Comparison of ENCODE assay signal across 26 mouse cellular contexts in the genomic region with DNA sequence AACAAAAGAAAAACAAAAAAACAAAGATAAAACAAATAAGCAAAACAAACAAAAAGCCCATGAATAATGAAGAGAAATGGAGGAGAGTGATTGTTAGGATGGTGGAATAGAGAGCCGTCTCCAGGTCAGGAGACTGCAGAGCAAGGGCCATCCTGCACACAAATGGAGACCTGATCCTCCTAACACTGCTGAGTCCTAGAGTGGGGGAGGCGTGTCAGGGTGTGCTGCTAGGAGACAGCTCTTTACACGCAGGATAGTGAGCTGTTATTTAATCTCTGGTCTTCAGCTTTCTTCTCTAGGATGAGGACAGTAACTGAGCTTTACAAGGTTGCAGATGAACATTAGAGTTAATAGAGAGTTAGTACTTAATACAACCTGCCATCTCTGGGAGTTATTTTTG. TPM values are rescaled to one million over a fixed set of nuclear protein-coding genes. Genes with fewer than 3 reads are reported as not detected.
A peak's percentile ranks its signal among the peaks of the same experiment; 100 is the strongest.
DNase-seq lines count a peak whose midpoint lies in the region; ATAC-seq lines count a peak whose summit lies in the region.
"Had no signal": no experiment of that assay in that cellular context is flagged by ENCODE, and none has a peak within 500 bp of the region (broad histone marks: within the 10 kb centered on the region; RNA-seq: fewer than 3 reads in every experiment).

No protein-coding gene starts in this region.

- H3K27ac ChIP-seq in kidney, embryonic 16.5 days (ENCODE audit: low read length), result no peak overlapping the region
- H3K27ac ChIP-seq in hindbrain, embryonic 10.5 days, result no peak overlapping the region
- H3K27ac ChIP-seq: embryonic facial prominence, embryonic 10.5 days; forebrain, embryonic 10.5 days; heart, embryonic 15.5 days; hindbrain, embryonic 15.5 days had no signal

- H3K4me3 ChIP-seq in kidney, embryonic 16.5 days (ENCODE audit: low read length), result no peak overlapping the region
- no peak overlapping the region for H3K4me3 ChIP-seq in hindbrain, embryonic 10.5 days
- H3K4me3 ChIP-seq: embryonic facial prominence, embryonic 10.5 days; erythroblast, embryonic 14.5 days; forebrain, embryonic 10.5 days; heart, embryonic 15.5 days; hindbrain, embryonic 15.5 days had no signal

- no peaks in the 10 kb centered on the region for H3K27me3 ChIP-seq in kidney, embryonic 16.5 days (ENCODE audit: insufficient read depth, low read length)
- H3K27me3 ChIP-seq in hindbrain, embryonic 10.5 days (ENCODE audit: insufficient read depth, poor library complexity, severe bottlenecking), result no peaks in the 10 kb centered on the region
- H3K27me3 ChIP-seq: heart, embryonic 15.5 days; hindbrain, embryonic 15.5 days had no signal

- WGBS in kidney, embryonic 16.5 days, result 45% methylated on average over 3 of the region's 3 CpGs
- 79% methylated on average over 3 of the region's 3 CpGs for WGBS in hindbrain, embryonic 10.5 days

- ATAC-seq in kidney, embryonic 16.5 days (ENCODE audit: low FRiP score, low TSS enrichment), result 0 out of 2 replicates have a peak, but pooled peaks have one; percentile 74
- ATAC-seq in megakaryocyte-erythroid progenitor cell, adult 5-6 weeks (replicated peaks; ENCODE audit: low FRiP score, low TSS enrichment, poor library complexity, severe bottlenecking), result peak; percentile 73
- ATAC-seq: activated CD4-positive, CD25-positive, alpha-beta regulatory T cell, adult 4 months; forebrain, embryonic 14.5 days; intestine, embryonic 16.5 days had no signal

- intact Hi-C loops in heart, postnatal 25 days (cut with DNase I), result no loop called here

- no peaks in the 10 kb centered on the region for H3K9me3 ChIP-seq in kidney, embryonic 16.5 days (ENCODE audit: low read length)
- no peaks in the 10 kb centered on the region for H3K9me3 ChIP-seq in hindbrain, embryonic 10.5 days
- H3K9me3 ChIP-seq: embryonic facial prominence, embryonic 10.5 days; forebrain, embryonic 10.5 days; heart, embryonic 15.5 days; hindbrain, embryonic 15.5 days had no signal

- H3K36me3 ChIP-seq in kidney, embryonic 16.5 days (ENCODE audit: insufficient read depth, low read length), result peaks cover 21% of the 10 kb centered on the region; the same call in 1 of the 2 replicates
- peaks cover 99% of the 10 kb centered on the region for H3K36me3 ChIP-seq in hindbrain, embryonic 10.5 days
- H3K36me3 ChIP-seq: hindbrain, embryonic 15.5 days had no signal

- DNase-seq in gastrocnemius, adult 18-20 months (ENCODE audit: low spot score), result peak; percentile 24
- no peak for DNase-seq in gastrocnemius, postnatal 4 days (ENCODE audit: low spot score in 2 of 2)
- peak; percentile 46 for DNase-seq in heart, adult 11 months
- no peak for DNase-seq in heart, postnatal 25 days (ENCODE audit: low spot score)
- no peak for DNase-seq in kidney, postnatal 25 days
- DNase-seq in hindbrain, embryonic 10.5 days (ENCODE audit: low spot score), result no peak
- DNase-seq: adrenal gland, postnatal 14 days; cerebellum, adult 11-12 months; cerebellum, adult 9-10 months; cerebellum, postnatal 25 days had no signal

- H3K4me2 ChIP-seq in kidney, embryonic 16.5 days (replicated peaks; ENCODE audit: low read depth, low read length), result no peak overlapping the region
- H3K4me2 ChIP-seq: heart, embryonic 11.5 days; heart, embryonic 15.5 days; hindbrain, embryonic 15.5 days had no signal

- H3K9ac ChIP-seq in kidney, embryonic 16.5 days (replicated peaks; ENCODE audit: low read length), result no peak overlapping the region
- H3K9ac ChIP-seq: heart, embryonic 15.5 days; hindbrain, embryonic 15.5 days had no signal

- no peaks in the 10 kb centered on the region for H3K4me1 ChIP-seq in kidney, embryonic 16.5 days (ENCODE audit: insufficient read depth, low read length)
- H3K4me1 ChIP-seq in hindbrain, embryonic 10.5 days (replicated peaks), result no peaks in the 10 kb centered on the region
- H3K4me1 ChIP-seq: forebrain, embryonic 10.5 days; heart, embryonic 15.5 days; hindbrain, embryonic 15.5 days had no signal

RNA-seq across cellular contexts. Expression of a gene that starts 14.9 kb away (rescaled TPM):
- total RNA-seq in gastrocnemius, adult 18-20 months (2021), result 1 to 10 TPM; 1.6 to 5.3 TPM
- total RNA-seq in gastrocnemius, postnatal 4 days (2021), result 10 to 100 TPM; 22.2 to 24.0 TPM
- 1 to 10 TPM; 1.5 to 1.6 TPM for total RNA-seq in heart, postnatal 25 days (2021)
- polyA plus RNA-seq in kidney, embryonic 16.5 days (2015; fragmentation: Nextera tagmentation; extraction: Ambion mirVana), result 83.9 and 97.6 TPM in 2 replicates
- 51.9 and 52.3 TPM in 2 replicates for total RNA-seq in megakaryocyte-erythroid progenitor cell, adult 5-6 weeks (2014; fragmentation: Nextera tagmentation)
- total RNA-seq in megakaryocyte-erythroid progenitor cell, adult 5-6 weeks (2017), result 79.0 and 103 TPM in 2 replicates
- polyA plus RNA-seq in hindbrain, embryonic 10.5 days (2016; fragmentation: Nextera tagmentation; extraction: Ambion mirVana), result 106 and 137 TPM in 2 replicates

RNA-seq across cellular contexts. Expression of a gene that starts 31.1 kb away (rescaled TPM):
- 10 to 100 TPM; 20.6 to 30.6 TPM for total RNA-seq in gastrocnemius, adult 18-20 months (2021)
- total RNA-seq in gastrocnemius, postnatal 4 days (2021), result 10 to 100 TPM; 24.5 to 29.2 TPM
- total RNA-seq in heart, postnatal 25 days (2021), result 10 to 100 TPM; 58.6 to 59.0 TPM
- 113 and 116 TPM in 2 replicates for polyA plus RNA-seq in kidney, embryonic 16.5 days (2015; fragmentation: Nextera tagmentation; extraction: Ambion mirVana)
- total RNA-seq in megakaryocyte-erythroid progenitor cell, adult 5-6 weeks (2014; fragmentation: Nextera tagmentation), result 5.7 and 6.7 TPM in 2 replicates
- 3.7 and 11.8 TPM in 2 replicates for total RNA-seq in megakaryocyte-erythroid progenitor cell, adult 5-6 weeks (2017)
- polyA plus RNA-seq in hindbrain, embryonic 10.5 days (2016; fragmentation: Nextera tagmentation; extraction: Ambion mirVana), result 110 and 128 TPM in 2 replicates

RNA-seq across cellular contexts. Expression of a gene that starts 48.5 kb away (rescaled TPM):
- 100 to 1,000 TPM; 671 to 798 TPM for total RNA-seq in gastrocnemius, adult 18-20 months (2021)
- 100 to 1,000 TPM in 1 of 2 experiments, 10 to 100 TPM in 1; 95.7 to 138 TPM for total RNA-seq in gastrocnemius, postnatal 4 days (2021)
- under 1 TPM in 1 of 2 experiments, not detected in 1; 0.13 TPM for total RNA-seq in heart, postnatal 25 days (2021)
- 0.32 and 0.42 TPM in 2 replicates for polyA plus RNA-seq in kidney, embryonic 16.5 days (2015; fragmentation: Nextera tagmentation; extraction: Ambion mirVana)
- not detected in 2 replicates for total RNA-seq in megakaryocyte-erythroid progenitor cell, adult 5-6 weeks (2014; fragmentation: Nextera tagmentation)
- total RNA-seq in megakaryocyte-erythroid progenitor cell, adult 5-6 weeks (2017), result not detected in 2 replicates
- 0.05 and 0.14 TPM in 2 replicates for polyA plus RNA-seq in hindbrain, embryonic 10.5 days (2016; fragmentation: Nextera tagmentation; extraction: Ambion mirVana)
- total RNA-seq: adrenal gland, adult 18-20 months; adrenal gland, postnatal 14 days; granulocyte monocyte progenitor cell, adult 5-6 weeks; MEL had no signal
- polyA plus RNA-seq: activated CD4-positive, CD25-positive, alpha-beta regulatory T cell, adult 4 months; cortical plate, adult 2 months; erythroblast, embryonic 14.5 days; forebrain, embryonic 14.5 days; heart, embryonic 11.5 days; hindbrain, embryonic 11.5 days had no signal

Comparison
In these comparisons a context has a peak if more than half of its experiments do, and no peak if none do; other contexts are left out.
1. DNase-seq: peak in gastrocnemius, adult 18-20 months (single experiment) and heart, adult 11 months (single experiment); none in gastrocnemius, postnatal 4 days (0 of 2), heart, postnatal 25 days (single experiment), kidney, postnatal 25 days (0 of 2) and hindbrain, embryonic 10.5 days (single experiment).
2. RNA of a gene that starts 48.5 kb away (total RNA-seq): 671 to 798 TPM in gastrocnemius, adult 18-20 months and 95.7 to 138 TPM in gastrocnemius, postnatal 4 days; 0.13 TPM in heart, postnatal 25 days and not detected in megakaryocyte-erythroid progenitor cell, adult 5-6 weeks; every median in the first group is over 10 times any median in the second.